Mouse (Mus musculus): ENCODE data around the gene Mthfd1l.

DNA sequence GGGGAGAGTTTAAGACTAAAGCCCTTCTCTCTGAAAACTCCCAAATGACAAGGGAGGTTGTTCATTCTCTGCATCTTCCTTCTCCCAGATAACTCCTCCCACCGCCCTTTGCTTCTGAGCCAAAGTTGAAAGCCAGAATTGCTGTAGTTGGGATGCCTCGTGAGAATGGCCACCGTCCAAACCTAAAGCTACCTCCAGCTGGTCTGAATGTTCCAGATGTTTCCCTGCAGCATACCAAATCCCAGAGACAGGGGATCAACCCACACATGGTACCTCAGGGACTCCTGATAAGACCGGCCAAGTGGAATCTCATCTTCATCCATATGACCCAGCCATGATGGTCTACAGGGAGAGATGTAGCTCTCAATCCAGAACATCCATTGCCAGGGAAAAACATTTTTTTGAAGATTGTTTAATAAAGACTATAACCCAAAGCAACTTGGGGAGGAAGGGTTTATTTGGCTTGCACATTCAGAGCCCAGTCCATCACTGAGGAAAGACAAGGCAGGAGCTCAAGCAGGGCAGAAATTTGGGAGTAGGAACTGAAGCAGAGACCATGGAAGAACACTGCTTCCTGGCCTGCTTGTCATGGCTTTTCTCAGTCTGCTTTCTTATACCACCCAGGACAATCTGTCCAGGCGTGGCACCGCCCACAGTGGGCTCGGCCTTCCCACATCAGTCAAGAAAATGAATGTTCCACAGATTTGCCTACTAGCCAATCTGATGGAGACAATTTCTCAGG is 206.3 kb downstream of the Mthfd1l start:
- TF ChIP-seq POLR2AphosphoS2 (IDR thresholded peaks at IDR 0.05; ENCODE audit: insufficient read length, low read depth) (no peak), REST (IDR thresholded peaks at IDR 0.05; ENCODE audit: insufficient read depth, insufficient read length) (no peak), TCF12 (IDR thresholded peaks at IDR 0.05; ENCODE audit: insufficient read depth, poor library complexity, severe bottlenecking) (no peak), USF1 (IDR thresholded peaks at IDR 0.05; ENCODE audit: low read depth) (no peak), MAX (IDR thresholded peaks at IDR 0.05; ENCODE audit: low read depth) (no peak)

Measured in myocyte (in vitro differentiated cells).